Mouse (Mus musculus) limb, embryonic 15.5 days (tissue): ENCODE data around the gene Cbs. TPM values are rescaled to one million over a fixed set of nuclear protein-coding genes. Genes with fewer than 3 reads are reported as not detected.

ENCODE experiments used
- ATAC-seq: fragments of 200-750 bp; cut with Nextera tagmentation; 2 replicates; pipeline ENCODE4 v1.8.0; 2017; ENCODE audit warnings: low read depth, moderate TSS enrichment; ENCODE audit not compliant: insufficient number of reproducible peaks, low FRiP score, low TSS enrichment
- H3K27ac ChIP-seq: fragments of 300-500 bp; sonication (generic); 2 replicates; pipeline ENCODE4 v1.5.1; 2015; ENCODE audit warnings: moderate library complexity, mild to moderate bottlenecking, inconsistent platforms
- H3K27me3 ChIP-seq: fragments of 300-500 bp; sonication (generic); 2 replicates; pipeline ENCODE4 v1.6.1; 2015; ENCODE audit warnings: inconsistent platforms
- H3K36me3 ChIP-seq: fragments of 300-500 bp; sonication (generic); 2 replicates; pipeline ENCODE4 v1.6.1; 2015; ENCODE audit warnings: inconsistent platforms
- H3K4me1 ChIP-seq: fragments of 300-500 bp; sonication (generic); 2 replicates; pipeline ENCODE4 v1.6.1; 2015; ENCODE audit warnings: inconsistent platforms
- H3K4me2 ChIP-seq: fragments of 300-500 bp; sonication (generic); 2 replicates; pipeline ENCODE4 v1.6.1; 2015; ENCODE audit warnings: mild to moderate bottlenecking, inconsistent platforms
- H3K4me3 ChIP-seq: fragments of 300-500 bp; sonication (generic); 2 replicates; pipeline ENCODE4 v1.5.1; 2015; ENCODE audit warnings: mild to moderate bottlenecking, inconsistent platforms
- H3K9ac ChIP-seq: fragments of 300-500 bp; sonication (generic); 2 replicates; pipeline ENCODE4 v1.6.1; 2015; ENCODE audit warnings: inconsistent platforms
- H3K9me3 ChIP-seq: fragments of 300-500 bp; sonication (generic); 2 replicates; pipeline ENCODE4 v1.6.1; 2016; ENCODE audit warnings: inconsistent platforms
- WGBS: fragments of 180-500 bp; shearing (Covaris S2); methylation state at CpG from one replicate; pipeline ENCODE4 v1.1.7; 2015; 5-methylcytosine and 5-hydroxymethylcytosine counted together
- microRNA-seq: library from miRNA; unstranded; fragments of <30 nt; microRNA quantifications from one replicate; pipeline ENCODE4, GENCODE M21; 2016
- polyA plus RNA-seq: library from polyadenylated mRNA; unstranded; fragments of >200 nt; fragmentation: Nextera tagmentation; extraction: Ambion mirVana; gene quantifications from 2 replicates; pipeline ENCODE4 v1.2.1, GENCODE M21; 2015

Gene Cbs
- polyA plus RNA-seq, 1 experiment from 2014 or later, result 7.5 TPM

DNA sequence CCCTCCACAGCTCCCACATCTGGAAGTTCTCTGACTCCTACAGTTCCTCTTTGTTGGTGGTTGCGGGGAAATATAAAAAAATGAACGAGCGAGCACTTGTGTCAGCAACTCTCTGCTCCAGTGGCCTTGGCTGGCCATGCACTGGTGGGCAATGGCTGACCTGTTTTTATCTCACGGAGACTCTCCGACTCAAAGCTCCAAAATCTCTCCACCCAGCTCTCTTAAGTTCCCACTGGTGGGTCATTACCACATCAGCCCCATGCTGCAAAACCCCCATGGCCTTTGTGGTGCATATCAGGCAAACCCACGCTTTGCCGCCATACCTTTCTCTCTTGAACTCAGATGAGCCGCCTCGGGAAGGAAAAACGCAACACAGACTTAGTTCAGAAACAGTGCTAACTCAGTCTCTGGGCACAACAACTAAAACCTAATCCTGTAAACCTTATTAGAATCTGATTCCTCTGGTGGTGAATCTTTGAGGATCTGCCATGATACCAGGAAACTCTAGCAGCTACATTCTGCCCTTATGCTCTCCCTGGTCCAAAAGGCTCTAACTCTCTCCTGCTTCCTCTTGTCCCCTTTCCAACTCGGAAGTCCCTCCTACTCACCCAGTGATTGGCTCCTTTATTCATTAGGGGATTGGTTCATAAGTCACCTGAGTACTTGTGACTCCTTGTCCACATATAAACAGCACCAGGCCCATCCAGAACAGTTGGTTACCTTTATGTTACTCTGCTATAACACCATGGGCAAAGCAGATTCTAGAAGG, 77.8 kb downstream of the Cbs start:
- Histone ChIP-seq H3K27ac (no peak overlapping the region), H3K27me3 (no peaks in the 10 kb centered on the region), H3K4me2 (no peak overlapping the region), H3K36me3 (no peaks in the 10 kb centered on the region), H3K9me3 (no peaks in the 10 kb centered on the region), H3K9ac (no peak overlapping the region), H3K4me1 (peaks cover 25% of the 10 kb centered on the region), H3K4me3 (no peak overlapping the region)
- 75% methylated on average over 11 of the region's 11 CpGs for WGBS
- no peak for ATAC-seq

Small RNA genes within 50 kb of the gene (microRNA-seq; reads per million reads assigned to microRNA genes)
- gene Gm24970, result not detected

Other genes starting within 250 kb of the Cbs start
- gene Wdr4, start 117.3 kb downstream of the Cbs start, polyA plus RNA-seq, result 33.8 and 35.2 TPM in 2 replicates
- gene Ndufv3, start 117.1 kb downstream of the Cbs start, polyA plus RNA-seq, result 251 and 280 TPM in 2 replicates
- 30.8 and 32.2 TPM in 2 replicates for gene Pknox1, start 72.5 kb downstream of the Cbs start, polyA plus RNA-seq
- 283 and 297 TPM in 2 replicates for gene U2af1, start 21.7 kb upstream of the Cbs start, polyA plus RNA-seq
- 0.77 and 1.1 TPM in 2 replicates for gene Cryaa, start 40.6 kb upstream of the Cbs start, polyA plus RNA-seq
- gene Sik1, start 218.6 kb upstream of the Cbs start, polyA plus RNA-seq, result 30.5 and 37.1 TPM in 2 replicates